Mouse (Mus musculus) large intestine, adult 2 months (tissue): ENCODE measurements around the gene Lmod3. TPM values are rescaled to one million over a fixed set of nuclear protein-coding genes. Genes with fewer than 3 reads are reported as not detected.

Experiments
- DNase-seq: peaks from one replicate; pipeline ENCODE4 v3.0.0-alpha.2; 2012; ENCODE audit warnings: low read depth, low spot score
- WGBS: fragments of 180-500 bp; shearing (Covaris S2); methylation state at CpG from one replicate; pipeline ENCODE4 v1.1.7; 2018; 5-methylcytosine and 5-hydroxymethylcytosine counted together
- polyA plus RNA-seq: library from polyadenylated mRNA; depleted of rRNA; stranded (reverse); fragments of >200 nt; gene quantifications from 2 replicates; pipeline ENCODE4 v1.2.3, GENCODE M21; 2012; rRNA removed

The Lmod3 gene
- 0.07 TPM in 1 of 2 replicates, not detected in the other for polyA plus RNA-seq

- 54% methylated on average over 9 of the region's 9 CpGs for WGBS
- DNase-seq: no peak
Observed at GRCm38 (mm10) chr6:97252711-97253221, at the start of gene Lmod3. Gene Lmod3, minus strand, starts transcription at chr6:97252759.

GRCm38 (mm10) chr6:97302303-97302702 lies 49.7 kb upstream of the Lmod3 start:
- 91% methylated on average over 7 of the region's 7 CpGs for WGBS

GRCm38 (mm10) chr6:97300659-97301058 lies 48.1 kb upstream of the Lmod3 start:
- no peak for DNase-seq
- WGBS: 76% methylated on average over 6 of the region's 6 CpGs

More at GRCm38 (mm10) chr6:97302303-97302702, 49.7 kb upstream of the Lmod3 start:
- no peak for DNase-seq

GRCm38 (mm10) chr6:97300180-97300579 lies 47.6 kb upstream of the Lmod3 start:
- no peak for DNase-seq
- WGBS: 94% methylated on average over 6 of the region's 6 CpGs

GRCm38 (mm10) chr6:97297151-97297550 lies 44.6 kb upstream of the Lmod3 start:
- 73% methylated on average over 3 of the region's 3 CpGs for WGBS
- DNase-seq: no peak

DNA sequence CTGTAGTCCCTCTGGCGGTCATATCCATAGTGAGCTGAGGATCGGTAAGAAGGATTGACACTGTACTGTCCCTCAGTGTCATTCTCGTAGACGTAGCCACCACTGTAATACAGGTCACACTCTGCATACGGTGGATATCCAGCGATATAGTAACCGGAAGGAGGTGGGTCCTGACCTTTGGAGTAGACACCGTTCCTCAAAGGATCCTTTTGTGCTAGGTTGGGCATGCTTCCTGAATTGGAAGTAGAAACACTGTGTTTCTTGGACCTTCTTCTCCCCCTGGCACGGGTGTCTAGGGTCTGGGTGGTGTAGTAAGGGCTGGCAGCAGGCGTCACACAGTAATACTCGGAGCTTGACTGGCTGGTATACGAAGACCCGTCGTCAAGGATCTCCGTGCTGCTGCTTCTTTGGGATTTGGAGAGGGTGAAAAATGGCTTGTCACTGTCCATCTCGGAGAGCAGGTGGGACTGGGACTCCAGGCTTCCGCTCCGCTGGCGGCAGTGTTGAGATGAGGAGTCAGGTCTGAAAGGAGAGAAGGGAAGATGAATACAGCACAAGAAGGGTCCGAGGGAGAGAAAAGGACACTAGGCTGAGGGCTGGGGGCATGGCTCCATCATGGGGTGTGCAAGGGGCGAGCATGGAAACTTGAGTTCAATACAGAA lies 43.4 kb upstream of the Lmod3 start:
- DNase-seq: no peak
- WGBS: 77% methylated on average over 21 of the region's 21 CpGs

DNA sequence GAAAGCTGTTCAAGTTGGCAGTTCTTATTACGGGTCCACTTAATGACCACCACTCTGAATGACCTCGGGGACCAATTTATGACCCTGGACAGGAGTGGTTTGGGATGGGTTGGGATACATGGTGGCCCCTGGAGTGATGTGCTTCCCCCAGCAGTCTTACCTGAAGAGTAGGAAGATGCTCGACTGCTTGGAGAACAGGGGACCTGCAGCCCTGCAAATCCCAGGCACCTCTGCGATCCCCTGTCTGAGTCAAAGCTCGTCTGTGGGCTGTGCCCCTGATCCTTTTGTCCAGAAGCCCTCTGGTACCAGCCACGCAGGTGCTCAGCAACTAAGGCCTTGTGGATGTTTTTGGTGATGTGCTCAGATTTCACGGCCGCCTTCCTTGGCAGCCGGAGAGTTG lies 42.9 kb upstream of the Lmod3 start:
- no peak for DNase-seq
- WGBS: 74% methylated on average over 9 of the region's 9 CpGs

DNA sequence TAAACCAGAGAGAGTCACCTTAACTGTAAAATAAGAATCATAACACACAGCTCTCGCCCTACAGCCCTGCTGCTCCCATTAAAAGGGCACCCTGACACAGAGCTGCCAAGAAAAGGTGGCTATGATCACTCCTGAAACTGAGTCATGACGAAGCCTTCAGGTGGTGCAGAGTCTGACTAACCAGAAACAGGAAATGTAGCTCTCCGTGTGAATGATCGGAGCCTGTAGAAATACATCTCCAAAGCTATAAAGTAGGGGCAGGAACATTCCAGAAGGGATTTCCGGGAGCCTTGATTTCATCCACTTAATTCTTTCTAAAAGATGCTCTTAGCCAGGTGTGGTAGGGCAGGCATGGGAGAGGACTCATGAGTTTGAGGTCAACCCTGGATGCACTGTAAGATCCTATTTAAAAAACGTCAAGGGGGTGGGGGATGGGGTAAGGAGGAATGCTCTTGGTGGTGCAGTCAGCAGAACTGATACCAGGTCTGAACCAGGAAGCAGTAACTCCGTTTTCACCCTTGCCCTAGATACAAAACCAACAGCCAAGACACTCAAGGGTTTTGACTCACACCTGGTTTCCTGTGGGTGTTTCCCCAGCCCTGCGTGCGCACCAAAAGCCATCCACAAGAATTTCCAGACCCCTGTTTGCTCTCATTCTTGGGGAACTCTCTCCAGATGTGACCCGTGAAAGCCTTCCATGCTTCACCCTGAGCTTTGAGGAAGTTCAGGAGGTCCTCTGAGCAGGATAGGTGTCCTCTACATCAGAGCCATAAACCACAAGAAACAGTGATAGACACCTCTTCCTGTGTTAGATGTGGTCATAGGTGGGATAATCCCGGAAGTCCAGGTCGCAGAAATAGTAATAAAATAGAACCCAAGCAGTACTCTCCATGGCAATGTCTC lies 41.4 kb upstream of the Lmod3 start:
- DNase-seq: no peak
- 24% methylated on average over 12 of the region's 12 CpGs for WGBS

DNA sequence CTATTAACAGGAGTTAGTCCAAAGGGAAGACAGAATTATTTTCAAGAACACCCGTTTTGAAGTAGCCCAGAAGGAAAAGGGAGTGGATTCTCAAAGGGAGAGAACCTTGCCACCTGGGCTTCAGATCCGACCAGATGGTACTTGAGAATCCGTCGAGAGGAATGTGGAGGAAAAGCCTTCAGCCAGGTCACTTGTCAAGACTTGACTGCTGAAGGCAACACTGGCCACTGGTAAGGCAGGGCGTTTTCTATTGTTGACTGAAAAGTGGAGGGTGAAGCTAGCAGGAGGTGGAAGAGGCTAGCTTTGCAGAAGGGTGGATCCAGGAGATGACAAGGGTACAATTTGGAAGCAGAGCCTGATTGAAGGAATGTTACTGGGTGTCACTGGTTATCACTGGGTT lies 40.3 kb upstream of the Lmod3 start:
- DNase-seq: no peak
- WGBS: 37% methylated on average over 5 of the region's 5 CpGs

- DNase-seq: no peak
- 77% methylated on average over 3 of the region's 3 CpGs for WGBS
Observed at GRCm38 (mm10) chr6:97292096-97292495, 39.5 kb upstream of the Lmod3 start.

- no peak for DNase-seq
- 57% methylated on average over 21 of the region's 21 CpGs for WGBS
Observed at GRCm38 (mm10) chr6:97291159-97291908, 38.8 kb upstream of the Lmod3 start.

GRCm38 (mm10) chr6:97290687-97291086 lies 38.1 kb upstream of the Lmod3 start:
- DNase-seq: no peak
- WGBS: 79% methylated on average over 3 of the region's 3 CpGs

DNA sequence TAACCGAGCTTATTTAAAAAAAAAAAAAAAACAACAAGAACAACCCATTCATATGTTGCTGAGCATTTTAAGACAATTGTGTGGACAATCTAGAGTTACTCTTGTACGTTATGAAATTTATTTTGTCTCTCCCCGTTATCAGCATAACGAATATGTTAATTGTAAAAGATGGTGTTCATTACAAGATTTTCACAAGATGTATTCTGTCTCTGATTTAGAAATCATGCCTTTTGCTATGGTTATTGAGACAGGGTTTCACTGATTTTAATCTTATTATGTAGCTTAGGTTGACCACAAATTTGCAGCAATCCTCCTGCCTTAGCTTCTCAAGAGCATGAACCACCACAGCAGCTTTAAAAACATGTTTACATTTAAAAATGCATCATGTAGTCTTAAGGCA lies 37.3 kb upstream of the Lmod3 start:
- 60% methylated on average over 4 of the region's 4 CpGs for WGBS
- DNase-seq: no peak

- WGBS: 28% methylated on average over 10 of the region's 10 CpGs
- DNase-seq: no peak
Observed at GRCm38 (mm10) chr6:97289316-97289820, 36.8 kb upstream of the Lmod3 start.

DNA sequence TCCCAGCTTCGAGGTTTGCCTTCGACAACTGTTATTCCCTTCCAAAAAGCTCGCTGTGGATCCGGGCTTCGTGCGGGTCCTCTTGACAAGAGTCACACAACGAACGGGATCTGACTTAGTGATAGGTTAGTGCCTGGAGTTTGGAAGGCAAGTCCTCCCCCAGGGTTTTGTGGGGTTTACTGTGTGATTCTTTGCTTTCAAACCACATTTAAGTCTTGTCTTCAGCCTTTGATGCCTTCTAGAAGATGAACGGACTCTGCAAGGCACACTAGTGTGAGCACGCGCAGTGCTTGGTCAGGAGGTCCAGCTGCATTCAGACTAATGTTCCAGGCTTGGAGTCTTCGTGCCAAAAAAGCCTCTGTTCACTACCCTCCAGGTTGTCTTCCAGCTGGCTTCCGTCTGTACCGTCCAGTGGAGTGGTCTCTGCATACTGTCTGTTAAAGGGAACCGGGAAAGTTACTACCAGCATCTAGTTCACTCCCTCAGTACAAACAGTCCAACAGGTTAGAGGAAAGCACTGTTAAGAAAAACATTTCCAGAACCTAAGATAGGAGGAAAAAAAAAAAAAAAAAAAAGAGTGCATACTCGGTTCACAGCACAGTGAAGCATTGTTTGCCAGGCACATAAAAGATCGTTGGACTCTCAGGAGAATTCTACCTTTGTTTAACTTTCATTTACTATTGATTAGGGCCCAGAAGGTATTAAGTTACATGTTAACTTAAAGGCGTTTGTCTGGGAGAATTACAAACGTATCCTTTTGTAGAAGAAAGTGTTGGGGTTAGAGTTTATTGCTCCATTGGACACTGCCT lies 35.7 kb upstream of the Lmod3 start:
- no peak for DNase-seq
- 34% methylated on average over 19 of the region's 19 CpGs for WGBS

GRCm38 (mm10) chr6:97286332-97286731 lies 33.8 kb upstream of the Lmod3 start:
- no peak for DNase-seq
- 86% methylated on average over 5 of the region's 5 CpGs for WGBS

DNA sequence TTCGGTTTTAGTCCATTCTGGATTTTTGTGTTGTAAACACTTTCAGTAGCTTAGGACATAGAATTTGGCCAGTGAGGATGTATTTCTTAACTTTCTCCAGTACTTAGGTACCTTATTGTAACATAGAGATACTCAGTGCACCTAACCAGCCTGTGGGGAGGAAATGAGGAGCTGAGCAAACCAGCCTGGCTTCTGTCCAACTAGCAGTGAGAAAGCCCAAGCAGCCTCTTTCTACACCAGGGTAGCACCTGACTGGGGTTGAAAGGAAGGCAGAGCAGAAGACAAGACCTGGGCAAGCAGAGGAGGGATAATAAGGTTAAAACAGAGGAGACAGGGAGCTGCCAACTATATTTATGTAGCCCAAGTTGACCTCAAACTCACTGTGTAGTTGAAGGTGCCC lies 31.1 kb upstream of the Lmod3 start:
- WGBS: 92% methylated on average over 1 of the region's 1 CpGs

DNA sequence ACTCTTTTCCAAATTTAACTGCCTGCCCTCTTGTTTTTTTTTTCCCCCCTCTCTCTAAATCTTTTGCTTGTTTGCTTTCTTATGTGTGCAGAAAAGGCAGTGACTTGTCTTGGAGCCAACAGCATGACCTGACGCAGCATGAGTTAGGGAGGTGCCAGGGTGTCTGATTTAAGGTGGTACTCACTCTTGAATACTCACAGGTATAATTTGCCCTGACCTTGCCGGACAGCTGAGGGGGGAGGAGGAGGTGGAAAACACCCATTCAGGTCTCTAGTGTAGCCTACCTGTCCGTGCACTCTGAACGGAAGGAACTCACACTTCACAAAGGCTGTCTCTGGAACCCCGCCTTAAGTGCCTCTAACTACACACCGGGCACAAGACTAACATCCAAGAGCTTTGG lies 26.3 kb upstream of the Lmod3 start:
- DNase-seq: no peak
- 34% methylated on average over 6 of the region's 6 CpGs for WGBS

More for the DNA sequence above, 31.1 kb upstream of the Lmod3 start:
- no peak for DNase-seq
